Mouse (Mus musculus) G1E (cell line): ENCODE measurements around the gene Pde4dip.

Experiments used
- CTCF ChIP-seq: IDR thresholded peaks from 2 replicates; pipeline ENCODE4 v1.5.1; 2012; ENCODE audit warnings: low read depth, low read length, inconsistent platforms, mixed read lengths
- GATA1 ChIP-seq: IDR thresholded peaks from 2 replicates; pipeline ENCODE4 v1.6.1; 2012; ENCODE audit warnings: borderline replicate concordance, low read length, inconsistent platforms, mixed read lengths
- GATA2 ChIP-seq: IDR thresholded peaks from 2 replicates; pipeline ENCODE4 v1.6.1; 2012; ENCODE audit warnings: low read depth, low read length, inconsistent platforms, borderline replicate concordance

DNA sequence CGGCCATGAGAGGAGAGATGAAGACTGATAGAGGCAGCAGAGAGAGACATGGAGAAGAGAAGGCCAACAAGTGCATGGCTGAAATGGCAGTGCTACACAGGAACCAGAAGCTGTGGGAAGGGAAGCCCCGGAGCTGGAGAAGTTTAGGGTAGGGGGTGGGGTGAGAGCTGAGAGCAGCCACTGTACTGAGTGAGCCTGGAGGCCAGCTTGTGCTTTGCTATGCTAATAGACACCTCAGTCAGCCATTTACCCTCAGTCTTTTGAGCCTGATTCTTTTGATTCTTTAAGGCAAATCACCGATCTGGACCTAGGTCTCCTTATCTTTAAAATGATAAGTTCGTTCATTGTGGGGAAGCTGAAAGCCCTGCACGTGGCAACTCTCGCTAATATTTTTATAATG lies 77.3 kb downstream of the Pde4dip start:
- TF ChIP-seq CTCF: no peak
- no peak for TF ChIP-seq GATA1
- TF ChIP-seq GATA2: no peak
